ENCODE assay signal across 14 mouse cellular contexts in the genomic region with DNA sequence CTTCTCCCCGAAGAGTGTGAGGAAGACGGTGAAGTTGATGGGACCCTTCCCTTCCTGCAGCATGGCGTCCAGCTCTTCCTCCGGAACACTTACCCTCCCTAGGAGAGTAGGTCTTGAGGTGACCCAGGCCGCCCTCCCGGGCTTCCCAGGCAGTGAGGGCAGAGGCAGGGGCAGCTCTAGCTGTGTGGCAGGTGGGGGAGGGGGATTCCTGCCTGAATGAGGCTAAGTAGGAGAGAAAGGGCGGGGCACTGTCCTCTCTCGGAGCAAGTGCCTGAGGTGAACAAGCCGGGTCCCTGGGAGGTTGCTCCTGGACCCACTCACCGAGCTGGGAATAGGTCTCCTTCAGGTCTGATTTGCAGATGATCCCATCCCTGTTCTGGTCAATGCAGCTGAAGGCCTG. TPM values are rescaled to one million over a fixed set of nuclear protein-coding genes. Genes with fewer than 3 reads are reported as not detected.
DNase-seq lines count a peak whose midpoint lies in the region; ATAC-seq and TF ChIP-seq lines count a peak whose summit lies in the region.
"Had no signal": no experiment of that assay in that cellular context is flagged by ENCODE, and none has a peak within 500 bp of the region (broad histone marks: within the 10 kb centered on the region; RNA-seq: fewer than 3 reads in every experiment).

No protein-coding gene starts in this region.

- DNase-seq in heart, postnatal 10 days, result no peak
- peak; percentile 23 for DNase-seq in midbrain, embryonic 10.5 days (ENCODE audit: low spot score)
- no peak for DNase-seq in midbrain, postnatal 0 days (ENCODE audit: low spot score)
- no peak for DNase-seq in intestine, embryonic 14.5 days (ENCODE audit: low spot score)
- peak; percentile 59 for DNase-seq in retina, postnatal 1 day
- no peak for DNase-seq in cerebellum, adult 2 months
- no peak for DNase-seq in Muller cell, postnatal 12 days (ENCODE audit: inconsistent ontology term)
- DNase-seq: kidney, adult 18-20 months; lung, adult 2 months; right cerebral cortex, postnatal 14 days; thymus, adult 18-20 months had no signal

- no peaks in the 10 kb centered on the region for H3K9me3 ChIP-seq in heart, embryonic 16.5 days (replicated peaks; ENCODE audit: control insufficient read depth, low read length)
- no peaks in the 10 kb centered on the region for H3K9me3 ChIP-seq in midbrain, embryonic 10.5 days (replicated peaks)
- H3K9me3 ChIP-seq in midbrain, postnatal 0 days (ENCODE audit: low read length), result no peaks in the 10 kb centered on the region
- no peaks in the 10 kb centered on the region for H3K9me3 ChIP-seq in intestine, embryonic 14.5 days (ENCODE audit: control insufficient read depth, low read length)

- TF ChIP-seq POLR2A in cerebellum, adult 2 months (IDR thresholded peaks at IDR 0.05; ENCODE audit: borderline replicate concordance, insufficient read depth, low read length), result no peak

- H3K4me3 ChIP-seq in heart, embryonic 16.5 days (ENCODE audit: low read length), result peak overlapping the region; percentile 49
- peak overlapping the region; percentile 22; the same call in 1 of the 2 replicates for H3K4me3 ChIP-seq in midbrain, embryonic 10.5 days
- H3K4me3 ChIP-seq in midbrain, postnatal 0 days (ENCODE audit: low read depth, low read length), result no peak overlapping the region
- H3K4me3 ChIP-seq in intestine, embryonic 14.5 days (ENCODE audit: low read depth, low read length), result no peak overlapping the region
- H3K4me3 ChIP-seq in cerebellum, adult 2 months (replicated peaks; ENCODE audit: insufficient read depth, low read depth, low read length), result no peak overlapping the region

- no peaks in the 10 kb centered on the region for H3K36me3 ChIP-seq in heart, embryonic 16.5 days (ENCODE audit: control insufficient read depth, insufficient read depth)
- H3K36me3 ChIP-seq in midbrain, embryonic 10.5 days, result no peaks in the 10 kb centered on the region
- no peaks in the 10 kb centered on the region for H3K36me3 ChIP-seq in midbrain, postnatal 0 days (ENCODE audit: insufficient read depth, low read length)
- H3K36me3 ChIP-seq in intestine, embryonic 14.5 days (ENCODE audit: control insufficient read depth, insufficient read depth, low read length), result no peaks in the 10 kb centered on the region

- peaks cover 34% of the 10 kb centered on the region for H3K4me1 ChIP-seq in heart, embryonic 16.5 days (ENCODE audit: control insufficient read depth, insufficient read depth, low read length)
- H3K4me1 ChIP-seq in midbrain, embryonic 10.5 days, result peaks cover 58% of the 10 kb centered on the region
- H3K4me1 ChIP-seq in midbrain, postnatal 0 days (ENCODE audit: insufficient read depth, low read length), result peaks cover 16% of the 10 kb centered on the region
- H3K4me1 ChIP-seq in intestine, embryonic 14.5 days (replicated peaks; ENCODE audit: control insufficient read depth, insufficient read depth, low read length), result peaks cover 38% of the 10 kb centered on the region
- H3K4me1 ChIP-seq in cerebellum, adult 2 months (ENCODE audit: control insufficient read depth, insufficient read depth, low read length), result peaks cover 8% of the 10 kb centered on the region; the same call in 1 of the 2 replicates

- WGBS in heart, embryonic 16.5 days, result 11% methylated on average over 10 of the region's 10 CpGs
- WGBS in midbrain, embryonic 10.5 days, result 4% methylated on average over 10 of the region's 10 CpGs
- 18% methylated on average over 10 of the region's 10 CpGs for WGBS in midbrain, postnatal 0 days
- WGBS in intestine, embryonic 14.5 days, result 24% methylated on average over 10 of the region's 10 CpGs
- WGBS in cerebellum, adult 2 months, result 61% methylated on average over 10 of the region's 10 CpGs

- no peak for ATAC-seq in heart, embryonic 16.5 days (replicated peaks; ENCODE audit: extremely low read depth, insufficient read depth, low FRiP score)
- no peak for ATAC-seq in midbrain, postnatal 0 days (ENCODE audit: low FRiP score)
- no peak for ATAC-seq in intestine, embryonic 14.5 days (replicated peaks; ENCODE audit: low FRiP score, low TSS enrichment, low read depth)

- intact Hi-C loops in heart, postnatal 10 days (cut with DNase I), result no loop called here

- H3K9ac ChIP-seq in heart, embryonic 16.5 days (ENCODE audit: low read length), result peak overlapping the region; percentile 76
- no peak overlapping the region for H3K9ac ChIP-seq in midbrain, postnatal 0 days (replicated peaks; ENCODE audit: low read length, poor library complexity, severe bottlenecking)
- H3K9ac ChIP-seq in intestine, embryonic 14.5 days (ENCODE audit: low read length), result no peak overlapping the region

- H3K27ac ChIP-seq in heart, embryonic 16.5 days (ENCODE audit: low read length), result peak overlapping the region; percentile 80
- H3K27ac ChIP-seq in midbrain, embryonic 10.5 days (replicated peaks), result peak overlapping the region; percentile 2; the same call in 1 of the 2 replicates
- no peak overlapping the region for H3K27ac ChIP-seq in midbrain, postnatal 0 days (ENCODE audit: low read depth, low read length)
- no peak overlapping the region for H3K27ac ChIP-seq in intestine, embryonic 14.5 days (ENCODE audit: low read depth)
- no peak overlapping the region for H3K27ac ChIP-seq in cerebellum, adult 2 months (ENCODE audit: insufficient read depth, low read length)

- no peak for TF ChIP-seq CTCF in midbrain, postnatal 0 days (IDR thresholded peaks at IDR 0.05)
- no peak for TF ChIP-seq CTCF in cerebellum, adult 2 months (IDR thresholded peaks at IDR 0.05; ENCODE audit: borderline replicate concordance, insufficient read depth, low read depth, low read length)

- H3K27me3 ChIP-seq in heart, embryonic 16.5 days (ENCODE audit: control insufficient read depth, insufficient read depth, low read length), result 0 out of 2 replicates have a peak, but pooled peaks cover 2% of the 10 kb centered on the region
- peaks cover 70% of the 10 kb centered on the region for H3K27me3 ChIP-seq in midbrain, embryonic 10.5 days (ENCODE audit: low read depth, poor library complexity, severe bottlenecking)
- peaks cover 6% of the 10 kb centered on the region; the same call in 1 of the 2 replicates for H3K27me3 ChIP-seq in midbrain, postnatal 0 days (ENCODE audit: insufficient read depth, low read length)
- H3K27me3 ChIP-seq in intestine, embryonic 14.5 days (replicated peaks; ENCODE audit: control insufficient read depth, insufficient read depth, low read length), result no peaks in the 10 kb centered on the region; the same call in 1 of the 2 replicates
- no peaks in the 10 kb centered on the region for H3K27me3 ChIP-seq in cerebellum, adult 2 months (ENCODE audit: control insufficient read depth, insufficient read depth, low read length)

- H3K4me2 ChIP-seq in heart, embryonic 16.5 days (ENCODE audit: low read depth, low read length), result peak overlapping the region; percentile 63
- no peak overlapping the region for H3K4me2 ChIP-seq in midbrain, postnatal 0 days (ENCODE audit: low read depth, low read length, poor library complexity, severe bottlenecking)
- H3K4me2 ChIP-seq in intestine, embryonic 14.5 days (ENCODE audit: low read length), result peak overlapping the region; percentile 11; the same call in 1 of the 2 replicates

RNA-seq across cellular contexts. Expression of gene Myl7, which starts 0.7 kb away (rescaled TPM):
- 3,470 and 5,161 TPM in 2 replicates for polyA plus RNA-seq in heart, embryonic 16.5 days (2015; fragmentation: Nextera tagmentation; extraction: Ambion mirVana)
- 100 to 1,000 TPM; 363 to 942 TPM for total RNA-seq in heart, postnatal 10 days (2021)
- polyA plus RNA-seq in midbrain, embryonic 10.5 days (2016; fragmentation: Nextera tagmentation; extraction: Ambion mirVana), result 2.5 and 3.7 TPM in 2 replicates
- total RNA-seq in midbrain, postnatal 0 days (2014; rRNA removed), result not detected in 2 replicates
- polyA plus RNA-seq in midbrain, postnatal 0 days (2015; fragmentation: Nextera tagmentation; extraction: Ambion mirVana), result 0.31 TPM in 1 of 2 replicates, not detected in the other
- polyA plus RNA-seq in intestine, embryonic 14.5 days (2014; fragmentation: Nextera tagmentation; extraction: Ambion mirVana), result 22.9 and 33.3 TPM in 2 replicates
- not detected in 2 replicates for polyA plus RNA-seq in cerebellum, adult 2 months (2012; rRNA removed)
- total RNA-seq: gastrocnemius, adult 8-10 months; layer of hippocampus, postnatal 25 days had no signal

RNA-seq across cellular contexts. Expression of gene Pold2, which starts 19.7 kb away (rescaled TPM):
- 113 and 115 TPM in 2 replicates for polyA plus RNA-seq in heart, embryonic 16.5 days (2015; fragmentation: Nextera tagmentation; extraction: Ambion mirVana)
- total RNA-seq in heart, postnatal 10 days (2021), result 10 to 100 TPM; 34.8 to 44.1 TPM
- 148 and 160 TPM in 2 replicates for polyA plus RNA-seq in midbrain, embryonic 10.5 days (2016; fragmentation: Nextera tagmentation; extraction: Ambion mirVana)
- 21.3 and 30.3 TPM in 2 replicates for total RNA-seq in midbrain, postnatal 0 days (2014; rRNA removed)
- 41.1 and 47.7 TPM in 2 replicates for polyA plus RNA-seq in midbrain, postnatal 0 days (2015; fragmentation: Nextera tagmentation; extraction: Ambion mirVana)
- 130 and 137 TPM in 2 replicates for polyA plus RNA-seq in intestine, embryonic 14.5 days (2014; fragmentation: Nextera tagmentation; extraction: Ambion mirVana)
- 47.4 and 55.0 TPM in 2 replicates for polyA plus RNA-seq in cerebellum, adult 2 months (2012; rRNA removed)

RNA-seq across cellular contexts. Expression of gene Aebp1, which starts 36.1 kb away (rescaled TPM):
- polyA plus RNA-seq in heart, embryonic 16.5 days (2015; fragmentation: Nextera tagmentation; extraction: Ambion mirVana), result 35.7 and 36.5 TPM in 2 replicates
- 10 to 100 TPM; 35.2 to 40.1 TPM for total RNA-seq in heart, postnatal 10 days (2021)
- 8.1 and 13.5 TPM in 2 replicates for polyA plus RNA-seq in midbrain, embryonic 10.5 days (2016; fragmentation: Nextera tagmentation; extraction: Ambion mirVana)
- 19.8 and 29.7 TPM in 2 replicates for total RNA-seq in midbrain, postnatal 0 days (2014; rRNA removed)
- 25.8 and 28.9 TPM in 2 replicates for polyA plus RNA-seq in midbrain, postnatal 0 days (2015; fragmentation: Nextera tagmentation; extraction: Ambion mirVana)
- 37.6 and 37.9 TPM in 2 replicates for polyA plus RNA-seq in intestine, embryonic 14.5 days (2014; fragmentation: Nextera tagmentation; extraction: Ambion mirVana)
- polyA plus RNA-seq in cerebellum, adult 2 months (2012; rRNA removed), result 10.3 and 13.2 TPM in 2 replicates

RNA-seq across cellular contexts. Expression of gene Gck, which starts 52.0 kb away (rescaled TPM):
- 0.75 and 1.2 TPM in 2 replicates for polyA plus RNA-seq in heart, embryonic 16.5 days (2015; fragmentation: Nextera tagmentation; extraction: Ambion mirVana)
- 1 to 10 TPM in 1 of 2 experiments, under 1 TPM in 1; 0.40 to 1.5 TPM for total RNA-seq in heart, postnatal 10 days (2021)
- 2.5 and 2.9 TPM in 2 replicates for polyA plus RNA-seq in midbrain, embryonic 10.5 days (2016; fragmentation: Nextera tagmentation; extraction: Ambion mirVana)
- 7.6 and 7.7 TPM in 2 replicates for total RNA-seq in midbrain, postnatal 0 days (2014; rRNA removed)
- 13.2 and 14.1 TPM in 2 replicates for polyA plus RNA-seq in midbrain, postnatal 0 days (2015; fragmentation: Nextera tagmentation; extraction: Ambion mirVana)
- 1.2 and 2.3 TPM in 2 replicates for polyA plus RNA-seq in intestine, embryonic 14.5 days (2014; fragmentation: Nextera tagmentation; extraction: Ambion mirVana)
- 0.74 and 1.1 TPM in 2 replicates for polyA plus RNA-seq in cerebellum, adult 2 months (2012; rRNA removed)

RNA-seq across cellular contexts. Expression of gene Ykt6, which starts 57.7 kb away (rescaled TPM):
- 38.3 and 40.5 TPM in 2 replicates for polyA plus RNA-seq in heart, embryonic 16.5 days (2015; fragmentation: Nextera tagmentation; extraction: Ambion mirVana)
- total RNA-seq in heart, postnatal 10 days (2021), result 10 to 100 TPM; 85.7 to 97.5 TPM
- polyA plus RNA-seq in midbrain, embryonic 10.5 days (2016; fragmentation: Nextera tagmentation; extraction: Ambion mirVana), result 54.5 and 60.4 TPM in 2 replicates
- total RNA-seq in midbrain, postnatal 0 days (2014; rRNA removed), result 148 and 151 TPM in 2 replicates
- polyA plus RNA-seq in midbrain, postnatal 0 days (2015; fragmentation: Nextera tagmentation; extraction: Ambion mirVana), result 87.0 and 89.0 TPM in 2 replicates
- 23.0 and 23.3 TPM in 2 replicates for polyA plus RNA-seq in intestine, embryonic 14.5 days (2014; fragmentation: Nextera tagmentation; extraction: Ambion mirVana)
- 54.2 and 54.9 TPM in 2 replicates for polyA plus RNA-seq in cerebellum, adult 2 months (2012; rRNA removed)

Comparison
In these comparisons a context has a peak if more than half of its experiments do, and no peak if none do; other contexts are left out.
1. H3K27ac ChIP-seq: peak in heart, embryonic 16.5 days (single experiment) and midbrain, embryonic 10.5 days (single experiment); none in midbrain, postnatal 0 days (single experiment), intestine, embryonic 14.5 days (single experiment) and cerebellum, adult 2 months (single experiment).
2. H3K4me3 ChIP-seq: peak in heart, embryonic 16.5 days (single experiment) and midbrain, embryonic 10.5 days (single experiment); none in midbrain, postnatal 0 days (single experiment), intestine, embryonic 14.5 days (single experiment) and cerebellum, adult 2 months (single experiment).
3. DNase-seq: peak in midbrain, embryonic 10.5 days (single experiment) and retina, postnatal 1 day (single experiment); none in heart, postnatal 10 days (0 of 2), midbrain, postnatal 0 days (single experiment), intestine, embryonic 14.5 days (single experiment), cerebellum, adult 2 months (0 of 2) and Muller cell, postnatal 12 days (single experiment).
4. RNA of gene Myl7, which starts 0.7 kb away (polyA plus RNA-seq): 3,470 to 5,161 TPM in heart, embryonic 16.5 days; 22.9 to 33.3 TPM in intestine, embryonic 14.5 days, 2.5 to 3.7 TPM in midbrain, embryonic 10.5 days, not detected in cerebellum, adult 2 months and 0.31 TPM in midbrain, postnatal 0 days; every median in the first group is over 100 times any median in the second.